Mouse (Mus musculus): ENCODE results near the gene Ccdc60.

DNA sequence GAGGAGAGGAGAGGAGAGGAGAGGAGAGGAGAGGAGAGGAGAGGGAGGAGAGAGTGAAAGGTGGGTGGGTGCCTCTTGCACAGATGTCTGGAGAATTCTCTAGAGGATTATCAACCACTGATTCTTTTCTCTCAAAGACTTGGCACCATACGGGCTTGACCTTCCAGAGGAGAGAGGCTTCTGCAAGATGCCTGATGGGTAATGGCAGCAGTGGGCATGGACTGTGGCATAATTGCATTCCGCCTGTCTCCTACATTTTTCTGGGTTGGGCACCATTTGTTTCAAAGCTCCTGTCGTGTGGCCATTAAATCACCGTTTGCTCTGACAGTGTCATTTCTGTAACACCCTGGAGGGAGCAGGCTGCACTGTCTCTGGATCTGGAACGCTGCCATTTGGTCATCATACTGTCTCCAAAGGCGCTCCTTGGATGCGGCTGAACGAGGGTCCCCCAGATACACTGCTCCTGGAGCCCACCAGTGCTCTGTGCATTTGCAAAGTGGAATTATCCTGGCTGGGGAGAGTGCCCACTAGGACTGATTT is 30.4 kb downstream of the Ccdc60 start:
- TF ChIP-seq POLR2A (IDR thresholded peaks at IDR 0.05; ENCODE audit: borderline replicate concordance, low read depth, low read length), result no peak
- TF ChIP-seq CTCF (IDR thresholded peaks at IDR 0.05; ENCODE audit: low read depth, low read length), result no peak
